Mouse (Mus musculus) erythroblast, embryonic 14.5 days (primary cell): Measurements from ENCODE around the gene Robo1.

Experiments
- GATA1 ChIP-seq: IDR thresholded peaks from 2 replicates; pipeline ENCODE4 v1.6.1; 2012; ENCODE audit warnings: low read length, inconsistent platforms, mixed read lengths
- TAL1 ChIP-seq: IDR thresholded peaks from 3 replicates; pipeline ENCODE4 v1.6.1; 2012; ENCODE audit warnings: low read length, inconsistent platforms, mixed read lengths

GRCm38 (mm10) chr16:72665454-72665853 lies 357.3 kb downstream of the Robo1 start:
- TF ChIP-seq GATA1 (no peak), TAL1 (no peak)
